Mouse (Mus musculus) hematopoietic stem cell, adult 5-6 weeks (primary cell): Measurements from ENCODE around the gene Oca2. TPM values are rescaled to one million over a fixed set of nuclear protein-coding genes. Genes with fewer than 3 reads are reported as not detected.

ENCODE experiments used
- ATAC-seq, 2 experiments: fragments of 125-278 bp in 1 of 2; replicated peaks in 1 of 2; 2 replicates each; pipeline ENCODE4 v1.8.0; 2016 to 2017; ENCODE audit warnings: inconsistent platforms in 2 of 2, mild to moderate bottlenecking in 2 of 2, moderate number of reproducible peaks in 2 of 2, low read depth in 1 of 2, moderate TSS enrichment in 1 of 2; ENCODE audit not compliant: low FRiP score in 2 of 2, poor library complexity in 2 of 2, severe bottlenecking in 2 of 2, insufficient read depth in 1 of 2, low TSS enrichment in 1 of 2
- total RNA-seq: library from RNA; stranded (forward); fragments of 172-1452, 232-1000 nt; gene quantifications from 2 replicates; pipeline ENCODE4 v1.2.3, GENCODE M21; 2017

Oca2 gene
- total RNA-seq, 1 experiment from 2014 or later, result not detected

DNA sequence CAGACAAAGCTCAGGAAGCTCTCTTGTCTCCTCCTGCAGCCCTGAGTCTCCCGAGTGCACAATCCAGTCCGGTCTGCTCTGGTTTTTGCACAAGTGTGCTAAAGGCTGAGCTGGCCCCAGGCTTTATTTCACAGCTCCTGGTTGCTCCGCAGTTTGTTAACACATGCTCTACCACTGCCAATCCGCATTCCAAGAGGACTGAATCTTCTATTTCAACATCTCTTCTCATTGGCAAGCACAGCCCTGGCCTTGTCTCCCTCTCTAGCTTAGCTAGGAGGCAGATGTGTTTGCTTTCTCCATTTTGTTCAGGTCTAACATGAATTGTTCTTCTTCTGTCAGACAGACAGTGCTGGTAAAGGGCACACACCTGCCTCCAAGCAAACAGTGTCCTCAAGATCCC is 309.7 kb downstream of the Oca2 start:
- no peak for ATAC-seq

GRCm38 (mm10) chr7:56551804-56552203 is 312.2 kb downstream of the Oca2 start:
- ATAC-seq, result no peak

Other genes starting within 250 kb of the Oca2 start
- 4.7 and 11.0 TPM in 2 replicates for gene Nipa1, start 219.8 kb upstream of the Oca2 start, total RNA-seq
- gene Herc2, start 189.6 kb upstream of the Oca2 start, total RNA-seq, result 32.1 and 59.7 TPM in 2 replicates